Mouse (Mus musculus) limb, embryonic 14.5 days (tissue): Measurements from ENCODE around the gene Tnnc1. TPM values are rescaled to one million over a fixed set of nuclear protein-coding genes. Genes with fewer than 3 reads are reported as not detected.

ENCODE experiments used
- ATAC-seq: fragments of 200-750 bp; cut with Nextera tagmentation; 2 replicates; pipeline ENCODE4 v1.8.0; 2017; ENCODE audit warnings: low read depth, moderate number of reproducible peaks, moderate TSS enrichment; ENCODE audit not compliant: low FRiP score
- DNase-seq: peaks from one replicate; pipeline ENCODE4 v3.0.0-alpha.2; 2015; ENCODE audit warnings: low spot score
- H3K27ac ChIP-seq: fragments of 300-500 bp; sonication (generic); replicated peaks from 2 replicates; pipeline ENCODE4 v1.5.1; 2014; ENCODE audit warnings: low read depth, mild to moderate bottlenecking, low read length, moderate library complexity, mixed read lengths
- H3K27me3 ChIP-seq: fragments of 300-500 bp; sonication (generic); 2 replicates; pipeline ENCODE4 v1.6.1; 2014; ENCODE audit warnings: low read length, mixed read lengths; ENCODE audit not compliant: control insufficient read depth, insufficient read depth
- H3K36me3 ChIP-seq: fragments of 300-500 bp; sonication (generic); 2 replicates; pipeline ENCODE4 v1.6.1; 2014; ENCODE audit warnings: mild to moderate bottlenecking, low read length, moderate library complexity, mixed read lengths; ENCODE audit not compliant: control insufficient read depth, insufficient read depth
- H3K4me1 ChIP-seq: fragments of 300-500 bp; sonication (generic); 2 replicates; pipeline ENCODE4 v1.6.1; 2014; ENCODE audit warnings: antibody characterized with exemption, low read length, mixed read lengths; ENCODE audit not compliant: control insufficient read depth, insufficient read depth
- H3K4me2 ChIP-seq: fragments of 300-500 bp; sonication (generic); replicated peaks from 2 replicates; pipeline ENCODE4 v1.6.1; 2014; ENCODE audit warnings: low read depth, mild to moderate bottlenecking, low read length, moderate library complexity; ENCODE audit not compliant: severe bottlenecking
- H3K4me3 ChIP-seq: fragments of 300-500 bp; sonication (generic); replicated peaks from 2 replicates; pipeline ENCODE4 v1.5.1; 2014; ENCODE audit warnings: low read length
- H3K9ac ChIP-seq: fragments of 300-500 bp; sonication (generic); 2 replicates; pipeline ENCODE4 v1.6.1; 2014; ENCODE audit warnings: mild to moderate bottlenecking, low read depth, low read length, moderate library complexity; ENCODE audit not compliant: severe bottlenecking
- H3K9me3 ChIP-seq: fragments of 300-500 bp; sonication (generic); 2 replicates; pipeline ENCODE4 v1.6.1; 2016; ENCODE audit warnings: low read length; ENCODE audit not compliant: control insufficient read depth
- POLR2A ChIP-seq: fragments of 200-500 bp; IDR thresholded peaks from 2 replicates; pipeline ENCODE4 v1.8.0; 2012; ENCODE audit warnings: inconsistent platforms, mild to moderate bottlenecking, moderate library complexity, borderline replicate concordance; ENCODE audit not compliant: insufficient read depth, insufficient read length; ENCODE audit errors: extremely low read depth
- whole genome bisulfite sequencing: fragments of 180-500 bp; shearing (Covaris S2); extraction: QIAGEN DNeasy Blood & Tissue Kit; methylation state at CpG from one replicate; pipeline ENCODE4 v1.1.7; 2014; 5-methylcytosine and 5-hydroxymethylcytosine counted together
- polyA plus RNA-seq, 2 experiments: library from polyadenylated mRNA; depleted of rRNA in 1 of 2; stranded (reverse) in 1 of 2; unstranded in 1 of 2; fragments of >200 nt; fragmentation: Nextera tagmentation in 1 of 2; extraction: Ambion mirVana in 1 of 2; gene quantifications; 2 replicates each; pipeline versions ENCODE4 v1.2.1 to v1.2.3; 2012 to 2014

The Tnnc1 gene
- polyA plus RNA-seq, 2 experiments = 458 to 483 TPM

DNA sequence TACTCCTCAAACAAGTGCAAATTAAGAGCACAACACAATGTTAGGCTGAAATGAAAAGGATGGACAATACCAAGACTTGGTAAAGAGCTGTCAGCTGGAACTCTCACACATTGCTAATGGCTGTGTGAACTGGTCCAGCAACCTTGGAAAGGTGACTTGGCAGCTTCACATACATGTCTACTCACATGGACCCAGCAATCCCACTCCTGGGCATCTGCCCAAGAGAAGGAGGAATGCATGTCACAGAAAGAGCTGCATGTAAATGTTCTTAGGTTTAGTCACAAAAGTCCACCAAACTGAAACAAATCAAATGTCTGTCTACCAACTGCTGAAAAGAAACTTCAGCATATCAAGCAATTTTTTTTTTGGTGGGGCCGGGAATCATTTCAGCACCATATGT lies 37.8 kb downstream of the Tnnc1 start:
- H3K36me3 ChIP-seq = no peaks in the 10 kb centered on the region
- no peaks in the 10 kb centered on the region; the same call in 1 of the 2 replicates for H3K4me1 ChIP-seq
- no peak overlapping the region for H3K4me3 ChIP-seq
- no peak for DNase-seq
- H3K4me2 ChIP-seq = no peak overlapping the region
- no peak for ATAC-seq
- no peak for TF ChIP-seq POLR2A
- no peaks in the 10 kb centered on the region for H3K27me3 ChIP-seq
- no peak overlapping the region for H3K27ac ChIP-seq
- H3K9ac ChIP-seq = no peak overlapping the region
- no peaks in the 10 kb centered on the region for H3K9me3 ChIP-seq
- WGBS = 77% methylated on average over 1 of the region's 1 CpGs

DNA sequence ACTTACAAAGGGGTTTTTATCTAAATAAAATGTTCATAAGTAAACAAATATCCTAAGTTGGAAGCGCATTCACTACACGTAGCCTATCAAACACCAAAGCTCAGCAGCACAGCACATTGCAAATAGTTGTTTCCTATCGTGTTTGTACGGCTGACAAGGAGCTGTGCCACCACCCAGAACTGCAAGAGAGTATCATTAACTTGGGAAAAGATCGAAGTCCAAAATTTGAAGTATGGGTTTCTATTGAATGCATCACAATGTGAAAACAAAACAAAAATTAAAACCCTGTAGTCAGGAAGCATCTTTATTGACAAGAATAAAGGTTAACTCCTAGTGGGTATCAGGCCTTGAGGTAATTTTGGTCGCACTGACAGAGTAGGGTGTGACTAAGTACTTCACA lies 40.3 kb downstream of the Tnnc1 start:
- 93% methylated on average over 6 of the region's 6 CpGs for WGBS
- TF ChIP-seq POLR2A = no peak
- H3K4me2 ChIP-seq = no peak overlapping the region
- H3K9ac ChIP-seq = no peak overlapping the region
- H3K27ac ChIP-seq = no peak overlapping the region
- H3K36me3 ChIP-seq = peaks cover 7% of the 10 kb centered on the region; the same call in 1 of the 2 replicates
- DNase-seq = no peak
- no peak overlapping the region for H3K4me3 ChIP-seq
- no peaks in the 10 kb centered on the region for H3K9me3 ChIP-seq
- ATAC-seq = no peak
- H3K27me3 ChIP-seq = no peaks in the 10 kb centered on the region
- H3K4me1 ChIP-seq = peaks cover 5% of the 10 kb centered on the region

DNA sequence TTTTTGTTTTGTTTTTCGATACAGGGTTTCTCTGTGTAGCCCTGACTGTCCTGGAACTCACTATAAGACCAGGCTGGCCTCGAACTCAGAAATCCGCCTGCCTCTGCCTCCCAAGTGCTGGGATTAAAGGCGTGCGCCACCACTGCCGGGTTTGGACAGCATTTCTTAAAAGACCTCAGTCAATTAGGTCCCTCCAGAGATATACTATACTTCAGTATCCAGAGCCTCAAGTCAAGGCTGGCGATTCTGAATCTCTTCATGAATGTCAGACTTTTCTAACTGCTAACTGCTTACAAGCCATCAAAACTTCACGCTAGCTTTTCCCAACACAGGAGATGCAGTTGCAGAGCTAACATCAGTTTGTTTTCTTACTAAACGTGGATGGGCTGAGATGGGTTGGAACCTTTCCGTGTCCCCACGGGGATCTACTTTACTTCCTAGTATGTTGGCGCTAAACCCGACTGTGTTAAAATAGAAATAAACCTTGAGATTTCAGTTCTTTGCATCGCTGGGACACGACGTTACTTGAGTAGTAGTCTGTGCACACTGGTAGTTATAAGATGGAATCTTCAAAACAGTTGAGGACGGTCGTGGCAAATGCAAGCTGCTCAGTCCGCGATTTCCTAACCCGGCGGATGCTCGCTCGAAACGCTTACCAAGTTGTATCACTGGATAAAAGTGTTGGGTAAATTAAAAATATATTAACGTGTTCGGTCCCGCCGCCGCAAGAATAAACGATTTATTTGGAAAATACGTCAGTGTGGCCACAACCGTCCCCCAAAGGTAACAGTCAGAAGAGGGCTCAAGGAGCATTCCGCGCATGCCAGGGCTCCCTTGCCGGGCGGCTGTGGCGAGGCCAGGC lies 42.3 kb downstream of the Tnnc1 start:
- Histone ChIP-seq H3K9me3 (no peaks in the 10 kb centered on the region), H3K4me1 (peaks cover 5% of the 10 kb centered on the region), H3K4me3 (peak overlapping the region; percentile 97), H3K27ac (peak overlapping the region; percentile 93), H3K4me2 (peak overlapping the region; percentile 76), H3K27me3 (no peaks in the 10 kb centered on the region), H3K9ac (peak overlapping the region; percentile 99), H3K36me3 (peaks cover 27% of the 10 kb centered on the region)
- ATAC-seq (peak; percentile 89), DNase-seq (peak; percentile 33)
- no peak for TF ChIP-seq POLR2A
- 19% methylated on average over 38 of the region's 38 CpGs for WGBS

DNA sequence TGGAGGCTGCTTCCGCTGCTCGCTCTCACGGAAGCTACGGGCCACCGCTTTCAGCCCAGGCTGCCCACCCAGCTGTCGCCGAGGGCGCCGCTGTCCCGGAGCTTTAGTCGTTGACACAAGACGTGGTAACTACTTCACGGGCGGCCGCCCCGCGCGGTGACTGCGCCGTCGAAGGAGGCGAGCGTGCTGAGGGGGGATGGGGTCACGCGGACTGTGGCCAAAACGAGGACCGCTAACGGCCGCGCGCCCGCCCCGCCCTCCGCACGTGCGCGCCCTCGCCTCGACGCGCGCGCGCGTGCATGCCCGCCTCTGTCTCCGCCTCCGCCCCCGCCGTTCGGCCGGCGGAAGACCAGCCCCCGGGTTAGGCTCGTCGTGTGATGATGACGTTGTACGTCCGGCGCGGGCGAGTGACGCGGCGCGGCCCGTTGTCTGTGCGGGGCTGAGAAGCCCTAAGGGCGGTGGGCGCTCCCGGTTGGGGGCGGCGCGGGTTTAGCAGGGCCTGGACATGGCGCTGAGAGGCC lies 43.0 kb downstream of the Tnnc1 start, which contains the start of the genes Phf7 and Bap1:
Phf7 (minus strand) TSS at position 234 of the 521 bp plus-strand sequence.
Bap1 (plus strand) TSS at position 367 of the 521 bp plus-strand sequence.
- Histone ChIP-seq H3K9ac (peak within 1 kb of the TSS; percentile 99), H3K36me3 (peaks cover 34% of the 10 kb centered on the region), H3K4me1 (peaks cover 5% of the 10 kb centered on the region), H3K27ac (peak within 1 kb of the TSS; percentile 93), H3K9me3 (no peaks in the 10 kb centered on the region), H3K4me3 (peak within 1 kb of the TSS; percentile 97), H3K4me2 (peak within 1 kb of the TSS; percentile 76), H3K27me3 (no peaks in the 10 kb centered on the region)
- WGBS = under 1% methylated on average over 48 of the region's 75 CpGs
- peak; percentile 95 for DNase-seq
- TF ChIP-seq POLR2A = peak; percentile 59; the same call in 1 of the 2 replicates
- ATAC-seq = peak; percentile 91

DNA sequence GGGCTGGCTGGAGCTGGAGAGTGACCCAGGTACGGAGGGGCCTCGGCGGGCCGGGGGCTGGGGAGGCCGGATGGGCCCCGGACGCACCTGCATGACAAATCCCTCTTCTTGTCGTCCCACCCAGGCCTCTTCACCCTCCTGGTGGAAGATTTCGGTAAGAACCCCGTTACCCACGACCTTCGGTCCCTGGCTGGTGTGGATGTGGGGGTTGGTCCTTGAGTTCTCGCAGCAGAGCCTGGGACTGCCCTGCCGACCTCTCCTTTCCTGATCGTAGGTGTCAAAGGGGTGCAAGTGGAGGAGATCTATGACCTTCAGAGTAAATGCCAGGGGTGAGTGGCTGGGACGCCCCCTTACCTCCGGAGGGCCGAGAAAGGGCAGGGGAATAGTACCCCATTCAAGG lies 43.5 kb downstream of the Tnnc1 start:
- Histone ChIP-seq H3K4me3 (peak overlapping the region; percentile 97), H3K27me3 (no peaks in the 10 kb centered on the region), H3K4me2 (peak overlapping the region; percentile 76), H3K4me1 (peaks cover 5% of the 10 kb centered on the region), H3K27ac (peak overlapping the region; percentile 93), H3K9me3 (no peaks in the 10 kb centered on the region), H3K36me3 (peaks cover 39% of the 10 kb centered on the region), H3K9ac (peak overlapping the region; percentile 99)
- ATAC-seq (peak; percentile 31; the same call in 1 of the 2 replicates), DNase-seq (no peak)
- TF ChIP-seq POLR2A = no peak
- 1% methylated on average over 18 of the region's 18 CpGs for WGBS
